Mouse (Mus musculus) embryonic facial prominence, embryonic 10.5 days (tissue): ENCODE results near the gene Pdss1. TPM values are rescaled to one million over a fixed set of nuclear protein-coding genes. Genes with fewer than 3 reads are reported as not detected.
"Not testable (repeated sequence)": the region's sequence is repeated elsewhere in the genome, so short reads cannot be mapped to it uniquely, and the experiment has no call there.

Source experiments
- DNase-seq: peaks from one replicate; pipeline ENCODE4 v3.0.0-alpha.2; 2017; ENCODE audit warnings: low spot score
- H3K27ac ChIP-seq: fragments of 300-500 bp; sonication (generic); replicated peaks from 2 replicates; pipeline ENCODE4 v1.5.1; 2016; ENCODE audit warnings: mild to moderate bottlenecking
- H3K27me3 ChIP-seq: fragments of 300-500 bp; sonication (generic); replicated peaks from 2 replicates; pipeline ENCODE4 v1.6.1; 2016; ENCODE audit warnings: low read depth, mild to moderate bottlenecking; ENCODE audit not compliant: poor library complexity, severe bottlenecking
- H3K36me3 ChIP-seq: fragments of 300-500 bp; sonication (generic); replicated peaks from 2 replicates; pipeline ENCODE4 v1.6.1; 2016; ENCODE audit warnings: mild to moderate bottlenecking, moderate library complexity
- H3K4me1 ChIP-seq: fragments of 300-500 bp; sonication (generic); 2 replicates; pipeline ENCODE4 v1.6.1; 2016
- H3K4me3 ChIP-seq: fragments of 300-500 bp; sonication (generic); 2 replicates; pipeline ENCODE4 v1.5.1; 2016; ENCODE audit warnings: mild to moderate bottlenecking, moderate library complexity
- H3K9me3 ChIP-seq: fragments of 300-500 bp; sonication (generic); 2 replicates; pipeline ENCODE4 v1.6.1; 2016; ENCODE audit warnings: mild to moderate bottlenecking
- WGBS: fragments of 180-500 bp; shearing (Covaris S2); methylation state at CpG from one replicate; pipeline ENCODE4 v1.1.7; 2016; 5-methylcytosine and 5-hydroxymethylcytosine counted together
- polyA plus RNA-seq: library from polyadenylated mRNA; unstranded; fragments of >200 nt; fragmentation: Nextera tagmentation; extraction: Ambion mirVana; gene quantifications from 2 replicates; pipeline ENCODE4 v1.2.1, GENCODE M21; 2016

Pdss1 gene
- 23.0 and 24.2 TPM in 2 replicates for polyA plus RNA-seq

DNA sequence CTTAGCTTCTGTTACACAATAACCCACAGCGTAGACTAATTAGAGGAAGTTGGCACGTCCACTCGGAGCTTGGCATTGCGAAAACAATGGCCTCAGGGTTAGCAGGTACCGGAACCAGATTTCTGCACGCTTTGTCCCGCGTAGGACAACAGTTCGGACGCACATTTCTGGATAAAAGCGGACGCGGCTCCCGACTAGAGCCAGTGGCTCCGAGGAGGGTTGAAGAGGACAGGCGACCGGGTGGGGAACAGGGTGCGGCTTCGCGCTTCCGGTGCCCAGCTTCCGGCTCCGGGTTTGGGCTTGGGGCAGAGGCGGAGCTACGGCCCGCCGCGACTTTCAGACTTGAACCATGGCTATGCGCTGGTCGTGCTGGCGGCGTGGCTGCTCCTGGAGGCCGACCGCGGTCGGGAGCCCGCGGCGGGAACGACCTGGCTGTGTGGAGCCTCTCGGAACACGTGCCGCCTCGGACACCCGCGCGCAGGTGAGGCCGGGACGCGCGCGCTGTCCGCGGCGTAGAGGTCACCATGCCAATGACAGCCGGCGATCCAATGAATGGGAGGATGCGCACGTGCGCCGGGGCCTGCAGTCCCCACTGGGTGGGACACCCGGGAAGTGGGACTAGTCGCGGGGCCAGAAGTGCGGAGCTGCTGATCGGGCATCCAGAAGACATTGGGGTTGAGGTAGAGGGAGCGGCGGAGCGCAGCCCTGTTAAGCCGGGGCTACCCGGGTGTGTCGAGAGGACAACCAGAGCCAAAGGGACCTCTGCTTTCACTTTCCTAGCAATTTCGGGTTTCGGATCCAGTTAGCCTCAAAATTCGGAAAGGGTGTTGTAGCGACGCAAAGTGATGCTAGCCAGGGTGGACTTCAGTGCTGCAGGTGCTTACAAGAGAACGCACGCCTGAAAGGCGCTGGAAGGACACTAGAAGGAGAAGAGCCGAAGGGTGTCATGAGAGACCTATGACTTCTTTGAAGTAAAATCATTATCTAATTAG lies at the start of gene Pdss1:
TSS of gene Pdss1 (plus strand) at position 241 of the 992 bp plus-strand sequence.
- H3K9me3 ChIP-seq = no peaks in the 10 kb centered on the region
- H3K27me3 ChIP-seq = no peaks in the 10 kb centered on the region
- H3K36me3 ChIP-seq = no peaks in the 10 kb centered on the region
- peak within 1 kb of the TSS; percentile 90 for H3K4me3 ChIP-seq
- peaks cover 12% of the 10 kb centered on the region for H3K4me1 ChIP-seq
- DNase-seq = peak; percentile 92
- peak within 1 kb of the TSS; percentile 89 for H3K27ac ChIP-seq
- under 1% methylated on average over 81 of the region's 81 CpGs for WGBS

DNA sequence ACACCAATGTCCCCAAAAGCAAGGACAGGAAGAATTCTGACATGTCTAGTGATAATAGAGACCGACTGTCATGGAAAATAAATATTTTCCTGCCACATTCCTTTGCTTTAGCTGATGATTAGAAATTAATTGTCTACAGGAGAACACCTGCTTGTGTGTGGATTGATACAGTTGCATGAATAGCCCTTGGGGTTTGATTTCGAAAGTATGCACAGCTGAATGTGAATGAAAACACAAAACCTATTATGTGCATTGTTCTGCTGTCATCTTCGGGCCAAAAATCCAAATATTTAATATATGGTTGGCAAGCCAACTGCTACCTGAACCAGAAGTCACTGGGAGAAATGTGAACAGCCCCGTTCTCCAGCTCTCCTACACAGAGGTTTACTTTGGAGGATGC lies 43.4 kb upstream of the Pdss1 start:
- Histone ChIP-seq H3K4me3 (no peak overlapping the region), H3K9me3 (no peaks in the 10 kb centered on the region), H3K36me3 (no peaks in the 10 kb centered on the region), H3K27me3 (no peaks in the 10 kb centered on the region), H3K4me1 (no peaks in the 10 kb centered on the region), H3K27ac (no peak overlapping the region)
- WGBS = 81% methylated on average over 4 of the region's 4 CpGs
- DNase-seq = no peak

DNA sequence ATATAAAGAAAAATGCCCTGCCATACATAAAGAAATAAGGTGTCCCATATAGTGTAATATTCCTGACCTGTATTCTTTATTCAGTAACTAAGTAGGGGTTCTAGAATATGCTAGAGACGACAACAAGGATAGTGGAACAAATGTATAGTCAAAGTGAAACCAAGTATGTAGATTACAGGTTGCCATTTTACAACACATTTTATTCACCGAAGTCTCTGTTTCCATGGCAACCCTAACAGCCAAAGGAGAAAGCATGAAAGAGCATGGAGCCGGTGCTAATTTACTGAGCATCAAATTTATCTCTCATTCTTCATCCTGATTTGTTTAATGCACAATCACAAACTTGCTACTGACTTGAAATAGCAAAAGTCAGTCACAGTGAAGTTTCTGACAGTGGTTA lies 37.8 kb upstream of the Pdss1 start:
- 86% methylated on average over 3 of the region's 3 CpGs for WGBS
- no peak for DNase-seq
- H3K4me1 ChIP-seq = no peaks in the 10 kb centered on the region
- no peak overlapping the region for H3K27ac ChIP-seq
- H3K36me3 ChIP-seq = no peaks in the 10 kb centered on the region
- H3K27me3 ChIP-seq = no peaks in the 10 kb centered on the region
- H3K4me3 ChIP-seq = no peak overlapping the region
- no peaks in the 10 kb centered on the region for H3K9me3 ChIP-seq

DNA sequence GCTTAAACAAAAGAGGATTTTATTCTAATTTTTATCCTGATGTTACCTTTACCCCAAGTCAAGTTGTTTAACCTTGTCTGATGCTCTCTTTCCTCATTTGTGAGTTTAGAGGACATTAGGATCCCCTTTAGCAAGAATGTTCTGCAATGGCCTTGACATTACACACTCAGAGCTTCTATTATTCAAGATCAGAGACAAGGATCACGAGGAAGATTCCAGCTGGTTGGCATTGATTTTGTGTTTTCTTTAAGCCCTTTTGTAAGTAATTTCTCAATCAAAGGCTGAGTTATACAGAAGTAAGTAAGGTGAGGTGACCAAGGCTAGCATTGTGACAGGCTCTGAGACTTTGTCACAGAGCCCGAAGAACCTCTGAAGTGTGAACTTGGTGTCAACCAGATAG lies 33.1 kb upstream of the Pdss1 start:
- Histone ChIP-seq H3K4me3 (no peak overlapping the region), H3K9me3 (no peaks in the 10 kb centered on the region), H3K27me3 (no peaks in the 10 kb centered on the region), H3K36me3 (no peaks in the 10 kb centered on the region), H3K4me1 (no peaks in the 10 kb centered on the region), H3K27ac (no peak overlapping the region)
- DNase-seq = no peak
- 88% methylated on average over 2 of the region's 2 CpGs for WGBS

DNA sequence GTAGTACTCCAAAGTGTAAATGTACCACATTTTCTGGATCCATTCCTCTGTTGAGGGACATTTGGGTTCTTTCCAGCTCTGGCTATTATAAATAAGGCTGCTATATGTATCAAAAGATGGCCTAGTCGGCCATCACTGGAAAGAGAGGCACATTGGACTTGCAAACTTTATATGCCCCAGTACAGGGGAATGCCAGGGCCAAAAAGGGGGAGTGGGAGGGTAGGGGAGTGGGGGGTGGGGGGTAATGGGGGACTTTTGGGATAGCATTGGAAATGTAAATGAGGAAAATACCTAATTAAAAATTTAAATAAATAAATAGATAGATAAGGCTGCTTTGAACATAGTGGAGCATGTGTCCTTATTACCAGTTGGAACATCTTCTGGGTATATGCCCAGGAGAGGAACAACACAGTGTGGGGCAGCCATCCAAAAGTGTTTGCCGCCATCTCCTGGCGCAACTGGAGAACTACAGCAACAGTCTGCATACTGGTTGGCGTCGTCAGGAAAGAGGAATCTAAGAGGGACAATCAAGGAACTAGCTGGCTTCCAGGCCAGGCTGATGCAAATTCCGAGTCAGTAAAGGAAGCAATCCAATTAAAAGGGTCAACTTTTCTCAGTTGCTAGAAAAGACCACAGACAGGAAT lies 30.8 kb upstream of the Pdss1 start:
- not testable (repeated sequence) for H3K4me3 ChIP-seq, H3K36me3 ChIP-seq, H3K4me1 ChIP-seq, H3K27me3 ChIP-seq, H3K27ac ChIP-seq, H3K9me3 ChIP-seq
- peak; percentile 72 for DNase-seq
- WGBS = 3% methylated on average over 6 of the region's 6 CpGs

DNA sequence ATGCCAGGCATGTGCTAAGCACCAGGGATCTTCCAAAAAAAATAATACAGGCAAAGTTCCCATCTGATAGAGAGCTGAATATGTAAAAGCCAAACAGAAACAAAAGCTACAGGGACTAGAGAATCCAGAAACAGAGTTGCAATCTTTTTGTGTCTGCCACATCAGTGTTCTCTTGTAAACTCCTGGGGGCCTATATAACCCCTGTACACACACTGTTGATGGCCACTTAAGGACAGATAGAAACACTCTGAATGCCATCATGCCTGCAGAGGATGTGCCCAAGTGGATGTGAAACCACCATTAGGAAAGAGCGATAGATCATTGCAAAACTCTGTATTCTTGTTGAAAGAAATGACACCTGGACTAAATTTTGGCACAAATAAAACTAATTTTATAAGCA lies 29.5 kb upstream of the Pdss1 start:
- no peak overlapping the region for H3K4me3 ChIP-seq
- 90% methylated on average over 1 of the region's 1 CpGs for WGBS
- DNase-seq = no peak

DNA sequence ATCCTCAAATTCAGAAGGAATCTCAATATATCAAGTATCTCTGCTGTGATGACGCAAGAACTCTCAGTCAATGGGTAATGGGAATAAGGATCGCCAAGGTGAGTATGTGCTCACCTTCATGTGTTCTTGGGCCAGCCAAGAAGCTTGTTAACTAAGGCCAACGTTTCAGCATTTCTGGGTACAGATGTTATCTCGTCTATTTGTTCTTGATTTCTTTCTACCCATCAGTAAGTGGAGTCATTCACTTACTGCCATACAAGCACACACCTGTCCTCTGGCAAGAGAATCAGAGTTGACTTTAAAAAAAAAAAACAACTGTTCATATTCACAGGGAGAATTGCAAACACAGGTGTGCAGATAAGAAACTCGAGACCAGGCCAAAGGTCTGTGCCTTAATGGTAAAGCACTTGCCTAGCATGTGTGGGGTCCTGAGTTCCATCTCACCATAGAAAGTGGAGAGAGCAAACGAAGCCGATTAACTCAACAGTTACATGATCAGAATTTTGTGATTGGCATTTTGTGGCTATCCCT lies 28.4 kb upstream of the Pdss1 start:
- no peak for DNase-seq
- Histone ChIP-seq H3K4me1 (no peaks in the 10 kb centered on the region), H3K9me3 (no peaks in the 10 kb centered on the region), H3K27ac (no peak overlapping the region), H3K36me3 (no peaks in the 10 kb centered on the region), H3K27me3 (no peaks in the 10 kb centered on the region), H3K4me3 (no peak overlapping the region)
- 80% methylated on average over 7 of the region's 7 CpGs for WGBS

More for the DNA sequence above, 29.5 kb upstream of the Pdss1 start:
- no peaks in the 10 kb centered on the region for H3K4me1 ChIP-seq
- no peaks in the 10 kb centered on the region for H3K27me3 ChIP-seq
- no peaks in the 10 kb centered on the region for H3K9me3 ChIP-seq
- no peak overlapping the region for H3K27ac ChIP-seq
- no peaks in the 10 kb centered on the region for H3K36me3 ChIP-seq

DNA sequence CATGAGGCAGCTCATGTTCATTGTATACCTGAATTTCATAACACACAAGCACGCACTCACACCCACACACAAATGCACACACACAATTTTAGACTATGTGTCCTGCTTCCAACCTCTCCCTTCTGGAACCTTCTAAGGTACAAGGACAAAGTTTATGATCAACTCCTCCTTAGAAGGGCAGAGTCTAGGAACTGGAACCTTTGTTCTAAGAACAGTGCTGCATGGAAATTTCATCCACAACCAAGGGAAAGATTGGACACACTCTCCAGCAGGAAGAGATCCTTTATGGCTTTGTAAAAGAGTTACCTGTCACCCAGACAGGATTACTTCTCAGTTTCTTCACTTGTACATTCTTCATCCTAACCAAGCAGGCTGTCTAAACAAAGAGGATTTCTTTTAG lies 22.2 kb upstream of the Pdss1 start:
- no peak for DNase-seq
- no peaks in the 10 kb centered on the region for H3K27me3 ChIP-seq
- H3K36me3 ChIP-seq = no peaks in the 10 kb centered on the region
- WGBS = 89% methylated on average over 1 of the region's 1 CpGs
- H3K4me3 ChIP-seq = no peak overlapping the region
- H3K4me1 ChIP-seq = no peaks in the 10 kb centered on the region
- H3K9me3 ChIP-seq = no peaks in the 10 kb centered on the region
- no peak overlapping the region for H3K27ac ChIP-seq

DNA sequence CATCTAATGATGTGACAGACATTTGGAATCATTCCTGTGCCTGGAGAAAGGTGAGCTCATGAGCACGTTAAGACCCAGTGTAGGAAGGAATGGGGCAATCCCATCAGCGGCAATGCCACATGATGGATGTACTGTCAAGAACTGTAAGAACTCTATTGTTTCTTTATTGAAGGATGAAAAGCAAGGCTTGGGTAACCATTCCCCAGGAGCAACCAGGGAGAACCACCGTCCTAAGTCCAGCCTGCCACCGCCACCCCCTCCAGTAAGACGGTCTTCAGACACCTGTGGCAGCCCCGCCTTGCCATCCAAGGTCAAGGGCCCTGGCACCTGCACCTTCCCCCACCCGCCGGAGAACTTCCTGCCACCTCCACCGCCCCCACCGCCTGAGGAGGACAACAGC lies 20.7 kb upstream of the Pdss1 start:
- no peak for DNase-seq
- WGBS = 59% methylated on average over 10 of the region's 10 CpGs
- H3K4me3 ChIP-seq = no peak overlapping the region
- no peak overlapping the region for H3K27ac ChIP-seq
- H3K4me1 ChIP-seq = no peaks in the 10 kb centered on the region
- no peaks in the 10 kb centered on the region for H3K9me3 ChIP-seq
- no peaks in the 10 kb centered on the region for H3K36me3 ChIP-seq
- no peaks in the 10 kb centered on the region for H3K27me3 ChIP-seq

DNA sequence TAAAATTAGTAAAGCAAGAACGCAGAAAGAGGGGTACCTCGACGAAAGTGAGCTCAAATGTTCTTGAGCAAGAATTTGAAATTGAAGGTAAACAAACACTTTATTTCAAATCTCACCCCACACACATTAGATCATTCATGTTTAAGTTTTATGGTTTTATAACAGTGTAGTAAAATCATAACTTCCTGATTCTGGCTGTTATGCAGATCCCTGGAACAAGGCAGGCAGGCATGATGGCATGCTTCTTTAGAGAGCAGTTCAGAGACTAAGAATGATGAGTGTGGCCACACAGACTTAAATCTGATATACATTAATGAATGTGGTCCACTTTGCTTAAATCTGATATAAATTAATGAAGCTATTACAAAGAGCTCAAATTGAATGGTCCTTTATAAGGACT lies 18.7 kb upstream of the Pdss1 start:
- Histone ChIP-seq H3K9me3 (no peaks in the 10 kb centered on the region), H3K27ac (no peak overlapping the region), H3K27me3 (no peaks in the 10 kb centered on the region), H3K4me3 (no peak overlapping the region), H3K4me1 (no peaks in the 10 kb centered on the region), H3K36me3 (no peaks in the 10 kb centered on the region)
- no peak for DNase-seq
- whole genome bisulfite sequencing = 93% methylated on average over 3 of the region's 3 CpGs

DNA sequence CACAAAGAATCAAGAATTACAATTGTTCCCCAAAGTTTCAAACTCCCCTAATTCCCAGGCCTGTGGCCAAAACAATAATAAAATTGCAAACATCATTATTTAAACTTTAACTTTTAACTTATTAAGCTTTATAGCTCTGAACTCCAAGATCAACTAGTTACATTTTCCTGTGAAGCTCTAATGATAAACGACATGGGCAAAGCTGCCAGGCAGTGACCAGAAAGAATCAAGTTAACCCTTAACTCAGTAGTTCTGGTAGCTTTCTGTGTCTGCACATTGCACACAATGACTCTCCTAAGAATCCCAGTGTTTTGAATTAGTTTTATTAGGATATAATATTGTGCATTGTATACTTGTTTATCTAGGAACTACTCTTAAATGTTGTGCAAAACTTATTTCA lies 16.5 kb upstream of the Pdss1 start:
- Histone ChIP-seq H3K9me3 (no peaks in the 10 kb centered on the region), H3K27ac (no peak overlapping the region), H3K4me3 (no peak overlapping the region), H3K27me3 (no peaks in the 10 kb centered on the region), H3K4me1 (no peaks in the 10 kb centered on the region), H3K36me3 (no peaks in the 10 kb centered on the region)
- DNase-seq = no peak
- 74% methylated on average over 1 of the region's 1 CpGs for WGBS

DNA sequence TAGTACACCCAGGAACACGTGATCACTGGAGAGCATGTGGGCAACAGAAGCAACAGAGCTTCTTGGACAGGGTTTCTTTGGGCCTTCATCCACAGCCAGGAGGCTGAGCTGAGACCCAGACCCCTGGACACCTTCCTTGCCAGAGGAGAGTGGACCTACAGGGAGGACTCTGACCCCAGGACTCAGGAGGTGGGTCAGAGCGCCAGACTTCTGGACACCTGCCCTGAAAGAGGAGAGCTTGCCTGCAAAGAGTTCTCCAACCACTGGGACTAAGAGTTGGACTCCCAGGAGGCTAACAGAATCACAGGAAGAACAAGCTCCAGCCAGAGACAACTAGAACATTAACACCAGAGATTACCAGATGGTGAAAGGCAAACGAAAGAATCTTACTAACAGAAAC lies 14.6 kb upstream of the Pdss1 start:
- 84% methylated on average over 3 of the region's 3 CpGs for WGBS
- not testable (repeated sequence) for H3K36me3 ChIP-seq

DNA sequence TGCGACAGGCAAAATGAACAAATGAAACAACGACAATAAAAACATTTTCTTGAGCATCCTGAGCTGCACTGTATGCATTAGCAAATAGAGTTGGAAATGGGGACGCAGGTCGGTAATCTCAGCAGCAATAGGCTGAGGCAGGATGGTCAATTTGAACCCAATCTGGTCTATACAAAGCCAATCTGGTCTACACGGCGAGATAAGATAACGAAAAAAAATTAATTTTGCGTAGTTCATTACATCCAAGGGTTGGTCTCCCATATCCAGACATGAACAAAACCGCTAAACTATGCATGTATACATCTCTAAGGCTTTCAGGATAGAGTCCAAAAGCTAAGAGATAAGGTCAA lies 415 bp upstream of the Pdss1 start:
- H3K36me3 ChIP-seq = no peaks in the 10 kb centered on the region
- peaks cover 12% of the 10 kb centered on the region for H3K4me1 ChIP-seq
- H3K9me3 ChIP-seq = no peaks in the 10 kb centered on the region
- DNase-seq = no peak
- WGBS = 27% methylated on average over 9 of the region's 9 CpGs
- no peaks in the 10 kb centered on the region for H3K27me3 ChIP-seq
- peak overlapping the region; percentile 89 for H3K27ac ChIP-seq
- peak overlapping the region; percentile 90 for H3K4me3 ChIP-seq

More for the DNA sequence above, 14.6 kb upstream of the Pdss1 start:
- DNase-seq, H3K27me3 ChIP-seq, H3K4me1 ChIP-seq, H3K4me3 ChIP-seq, H3K27ac ChIP-seq, H3K9me3 ChIP-seq: not testable (repeated sequence)
